Mouse (Mus musculus): Measurements from ENCODE around the gene Zfp366. TPM values are rescaled to one million over a fixed set of nuclear protein-coding genes. Genes with fewer than 3 reads are reported as not detected.
A peak's percentile ranks its signal among the peaks of the same experiment; 100 is the strongest.

Zfp366 gene
- total RNA-seq, 1 experiment from 2014 or later, result 6.7 TPM

- no peak for DNase-seq
These were observed 43.0 kb downstream of the Zfp366 start for GRCm38 (mm10) chr13:99227456-99228250.

GRCm38 (mm10) chr13:99228821-99229570 is 44.4 kb downstream of the Zfp366 start:
- no peak for DNase-seq

- no peak for DNase-seq
These were observed 45.2 kb downstream of the Zfp366 start for GRCm38 (mm10) chr13:99229641-99230494.

- DNase-seq, result no peak
These were observed 45.9 kb downstream of the Zfp366 start for GRCm38 (mm10) chr13:99230495-99230868.

- no peak for DNase-seq
These were observed 48.7 kb downstream of the Zfp366 start for GRCm38 (mm10) chr13:99233333-99233732.

GRCm38 (mm10) chr13:99233956-99234355 is 49.3 kb downstream of the Zfp366 start:
- DNase-seq, result no peak

GRCm38 (mm10) chr13:99235428-99236210 is 51.0 kb downstream of the Zfp366 start:
- no peak for DNase-seq

- no peak for DNase-seq
These were observed 51.6 kb downstream of the Zfp366 start for GRCm38 (mm10) chr13:99236222-99236621.

GRCm38 (mm10) chr13:99237122-99237521 is 52.5 kb downstream of the Zfp366 start:
- no peak for DNase-seq

GRCm38 (mm10) chr13:99237841-99238216 is 53.2 kb downstream of the Zfp366 start:
- DNase-seq, result no peak

- DNase-seq, result peak; percentile 29
These were observed 53.9 kb downstream of the Zfp366 start for GRCm38 (mm10) chr13:99238217-99239160.

GRCm38 (mm10) chr13:99239161-99239530 is 54.5 kb downstream of the Zfp366 start:
- no peak for DNase-seq

- no peak for DNase-seq
These were observed 55.1 kb downstream of the Zfp366 start for GRCm38 (mm10) chr13:99239741-99240140.

- no peak for DNase-seq
These were observed 57.4 kb downstream of the Zfp366 start for GRCm38 (mm10) chr13:99241984-99242383.

- DNase-seq, result no peak
These were observed 58.3 kb downstream of the Zfp366 start for GRCm38 (mm10) chr13:99242895-99243294.

GRCm38 (mm10) chr13:99243831-99244230 is 59.2 kb downstream of the Zfp366 start:
- DNase-seq, result no peak

GRCm38 (mm10) chr13:99244471-99244870 is 59.8 kb downstream of the Zfp366 start:
- no peak for DNase-seq

GRCm38 (mm10) chr13:99244896-99245295 is 60.3 kb downstream of the Zfp366 start:
- no peak for DNase-seq

GRCm38 (mm10) chr13:99245916-99246460 is 61.4 kb downstream of the Zfp366 start:
- DNase-seq, result no peak

GRCm38 (mm10) chr13:99250806-99251205 is 66.2 kb downstream of the Zfp366 start:
- no peak for DNase-seq

Data from adrenal gland, postnatal 25 days (tissue).